Mouse (Mus musculus) kidney, embryonic 14.5 days (tissue): ENCODE results near the gene Vti1a. TPM values are rescaled to one million over a fixed set of nuclear protein-coding genes. Genes with fewer than 3 reads are reported as not detected.

Experiments used
- ATAC-seq: fragments of 200-750 bp; cut with Nextera tagmentation; 2 replicates; pipeline ENCODE4 v1.8.0; 2017; ENCODE audit warnings: moderate number of reproducible peaks, mild to moderate bottlenecking, moderate TSS enrichment, moderate library complexity; ENCODE audit not compliant: low FRiP score, low TSS enrichment
- H3K27ac ChIP-seq: fragments of 300-500 bp; sonication (generic); 2 replicates; pipeline ENCODE4 v1.5.1; 2014; ENCODE audit warnings: low read depth, mild to moderate bottlenecking, low read length, moderate library complexity, mixed read lengths
- H3K27me3 ChIP-seq: fragments of 300-500 bp; sonication (generic); 2 replicates; pipeline ENCODE4 v1.6.1; 2014; ENCODE audit warnings: mild to moderate bottlenecking, low read length; ENCODE audit not compliant: control insufficient read depth, insufficient read depth
- H3K36me3 ChIP-seq: fragments of 300-500 bp; sonication (generic); 2 replicates; pipeline ENCODE4 v1.6.1; 2014; ENCODE audit warnings: low read length, mixed read lengths; ENCODE audit not compliant: control insufficient read depth, insufficient read depth
- H3K4me1 ChIP-seq: fragments of 300-500 bp; sonication (generic); 2 replicates; pipeline ENCODE4 v1.6.1; 2014; ENCODE audit warnings: low read length, mixed read lengths; ENCODE audit not compliant: control insufficient read depth, insufficient read depth
- H3K4me2 ChIP-seq: fragments of 300-500 bp; sonication (generic); replicated peaks from 2 replicates; pipeline ENCODE4 v1.6.1; 2014; ENCODE audit warnings: low read depth, mild to moderate bottlenecking, low read length
- H3K4me3 ChIP-seq: fragments of 300-500 bp; sonication (generic); 2 replicates; pipeline ENCODE4 v1.5.1; 2014; ENCODE audit warnings: mild to moderate bottlenecking, low read length
- H3K9ac ChIP-seq: fragments of 300-500 bp; sonication (generic); 2 replicates; pipeline ENCODE4 v1.6.1; 2014; ENCODE audit warnings: low read depth, mild to moderate bottlenecking, low read length, moderate library complexity
- H3K9me3 ChIP-seq: fragments of 300-500 bp; sonication (generic); 2 replicates; pipeline ENCODE4 v1.6.1; 2016; ENCODE audit warnings: low read length; ENCODE audit not compliant: control insufficient read depth
- WGBS: fragments of 180-500 bp; shearing (Covaris S2); extraction: QIAGEN DNeasy Blood & Tissue Kit; methylation state at CpG from one replicate; pipeline ENCODE4 v1.1.7; 2014; 5-methylcytosine and 5-hydroxymethylcytosine counted together
- polyA plus RNA-seq: library from polyadenylated mRNA; unstranded; fragments of >200 nt; fragmentation: Nextera tagmentation; extraction: Ambion mirVana; gene quantifications from 2 replicates; pipeline ENCODE4 v1.2.1, GENCODE M21; 2014

Gene Vti1a
- polyA plus RNA-seq: 17.0 and 25.7 TPM in 2 replicates

DNA sequence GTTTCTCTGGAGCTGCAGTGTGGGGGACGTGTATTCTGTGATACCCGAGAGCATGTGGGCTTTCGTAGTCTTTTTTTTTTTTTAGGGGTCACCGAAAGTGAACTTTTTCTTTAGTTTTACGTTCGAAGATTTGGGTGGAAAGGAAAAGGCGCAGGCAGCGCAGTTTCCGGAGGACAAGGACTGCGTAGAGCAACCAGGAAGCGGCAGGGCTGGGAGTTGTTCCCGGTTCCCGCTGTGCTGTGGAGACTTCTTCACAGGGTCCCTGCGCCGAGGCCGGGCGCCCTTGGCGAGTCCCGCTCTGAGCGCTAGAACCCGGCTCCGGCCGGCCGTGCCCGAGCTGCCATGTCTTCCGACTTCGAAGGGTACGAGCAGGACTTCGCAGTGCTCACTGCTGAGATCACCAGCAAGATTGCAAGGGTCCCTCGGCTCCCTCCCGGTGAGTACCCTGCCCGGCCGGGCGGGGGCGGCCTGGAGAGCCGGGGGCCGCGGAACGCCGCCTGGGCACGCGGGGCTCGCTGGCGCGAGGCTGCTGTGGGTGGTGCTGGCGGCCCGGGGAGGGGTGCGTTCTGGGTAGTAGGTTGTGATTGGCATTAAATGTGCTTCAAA, at the start of gene Vti1a:
Vti1a (plus strand) TSS at position 187 of the 606 bp plus-strand sequence.
- ATAC-seq: peak; percentile 95
- no peaks in the 10 kb centered on the region for H3K9me3 ChIP-seq
- peak within 1 kb of the TSS; percentile 87 for H3K9ac ChIP-seq
- no peaks in the 10 kb centered on the region for H3K27me3 ChIP-seq
- peaks cover 16% of the 10 kb centered on the region; the same call in 1 of the 2 replicates for H3K4me1 ChIP-seq
- peak within 1 kb of the TSS; percentile 85 for H3K27ac ChIP-seq
- H3K4me2 ChIP-seq: peak within 1 kb of the TSS; percentile 89
- peaks cover 20% of the 10 kb centered on the region for H3K36me3 ChIP-seq
- H3K4me3 ChIP-seq: peak within 1 kb of the TSS; percentile 92
- WGBS: under 1% methylated on average over 45 of the region's 48 CpGs

GRCm38 (mm10) chr19:55266786-55267185, 49.3 kb upstream of the Vti1a start:
- Histone ChIP-seq H3K27ac (no peak overlapping the region), H3K4me1 (peaks cover 18% of the 10 kb centered on the region), H3K9ac (no peak overlapping the region), H3K4me2 (no peak overlapping the region), H3K27me3 (no peaks in the 10 kb centered on the region), H3K9me3 (no peaks in the 10 kb centered on the region), H3K4me3 (no peak overlapping the region), H3K36me3 (no peaks in the 10 kb centered on the region)
- no peak for ATAC-seq
- 73% methylated on average over 3 of the region's 3 CpGs for WGBS

DNA sequence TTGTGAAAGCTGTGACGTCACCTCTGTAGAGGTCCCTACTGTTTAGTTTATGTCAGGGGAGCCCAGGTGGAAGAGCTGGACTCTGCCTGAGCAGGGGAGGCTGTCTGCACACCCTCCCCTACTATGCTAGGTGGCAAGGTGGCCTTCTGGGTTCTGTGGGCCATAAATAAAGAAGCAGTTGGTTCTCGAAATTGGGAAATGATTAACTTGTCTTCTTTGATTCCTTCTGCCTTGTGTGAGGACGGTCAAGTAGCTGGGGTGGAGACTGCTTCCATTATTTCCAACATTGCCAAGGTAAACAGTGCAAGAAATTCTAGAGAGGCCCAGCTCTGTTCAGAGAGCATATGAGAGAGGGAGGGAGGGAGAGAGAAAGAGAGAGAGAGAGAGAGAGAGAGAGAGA, 47.9 kb upstream of the Vti1a start:
- Histone ChIP-seq H3K4me1 (peaks cover 18% of the 10 kb centered on the region), H3K36me3 (no peaks in the 10 kb centered on the region), H3K9me3 (no peaks in the 10 kb centered on the region), H3K4me3 (no peak overlapping the region), H3K4me2 (no peak overlapping the region), H3K27me3 (no peaks in the 10 kb centered on the region), H3K27ac (peak overlapping the region; percentile 56; the same call in 1 of the 2 replicates), H3K9ac (no peak overlapping the region)
- ATAC-seq: peak; percentile 66; the same call in 1 of the 2 replicates
- 43% methylated on average over 3 of the region's 3 CpGs for WGBS

DNA sequence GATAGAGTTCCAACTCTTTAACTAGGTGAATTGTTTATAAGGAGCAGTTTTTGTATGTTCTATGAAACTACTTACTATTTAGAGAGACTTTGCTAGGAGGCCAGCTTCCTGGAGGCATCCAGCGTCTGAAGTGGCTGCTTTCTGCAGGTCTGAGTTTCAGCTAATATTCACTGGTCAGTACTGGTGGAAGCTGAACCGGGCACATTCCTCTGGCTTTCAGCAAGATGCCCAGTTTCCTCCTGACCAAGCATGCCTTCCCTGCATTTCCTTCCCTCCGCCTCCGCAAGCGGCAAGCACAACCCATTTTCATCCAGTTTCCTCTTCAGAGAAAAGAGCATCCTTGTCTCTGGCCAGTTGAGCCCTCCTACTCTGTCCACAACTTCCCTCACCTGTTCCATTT, 47.0 kb upstream of the Vti1a start:
- peaks cover 18% of the 10 kb centered on the region for H3K4me1 ChIP-seq
- no peak overlapping the region for H3K4me2 ChIP-seq
- ATAC-seq: no peak
- no peaks in the 10 kb centered on the region for H3K9me3 ChIP-seq
- no peaks in the 10 kb centered on the region for H3K27me3 ChIP-seq
- WGBS: 62% methylated on average over 5 of the region's 5 CpGs
- H3K4me3 ChIP-seq: no peak overlapping the region
- peak overlapping the region; percentile 56; the same call in 1 of the 2 replicates for H3K27ac ChIP-seq
- 0 out of 2 replicates have a peak, but pooled peaks cover 3% of the 10 kb centered on the region for H3K36me3 ChIP-seq
- no peak overlapping the region for H3K9ac ChIP-seq

- no peak overlapping the region for H3K9ac ChIP-seq
- peak overlapping the region; percentile 43; the same call in 1 of the 2 replicates for H3K27ac ChIP-seq
- peak; percentile 63; the same call in 1 of the 2 replicates for ATAC-seq
- H3K36me3 ChIP-seq: 0 out of 2 replicates have a peak, but pooled peaks cover 3% of the 10 kb centered on the region
- 42% methylated on average over 3 of the region's 3 CpGs for WGBS
- no peaks in the 10 kb centered on the region for H3K27me3 ChIP-seq
- H3K4me3 ChIP-seq: no peak overlapping the region
- no peaks in the 10 kb centered on the region for H3K9me3 ChIP-seq
- H3K4me2 ChIP-seq: no peak overlapping the region
- H3K4me1 ChIP-seq: peaks cover 18% of the 10 kb centered on the region
These were observed 44.6 kb upstream of the Vti1a start for GRCm38 (mm10) chr19:55271448-55271847.

DNA sequence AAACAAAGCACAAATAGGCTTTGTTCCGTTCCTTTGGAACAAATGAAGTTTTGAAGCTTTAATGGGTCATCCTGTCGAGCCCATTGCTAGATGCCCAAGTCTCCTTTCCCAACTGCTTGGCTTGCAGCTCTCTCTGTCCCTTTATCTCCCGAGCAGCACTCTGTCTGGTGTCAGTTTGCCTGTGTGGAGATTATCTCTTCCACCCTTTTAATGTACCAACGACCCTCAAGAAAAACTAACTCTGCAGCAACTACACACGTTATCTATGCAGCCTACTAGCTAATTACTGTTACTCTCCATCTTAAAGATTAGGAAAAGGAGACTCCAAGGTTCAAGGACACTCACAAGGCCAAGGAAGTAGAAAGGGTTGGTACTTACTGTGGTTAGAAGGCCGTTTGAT, 42.8 kb upstream of the Vti1a start:
- Histone ChIP-seq H3K36me3 (0 out of 2 replicates have a peak, but pooled peaks cover 8% of the 10 kb centered on the region), H3K27ac (no peak overlapping the region), H3K4me2 (no peak overlapping the region), H3K4me3 (no peak overlapping the region), H3K4me1 (peaks cover 11% of the 10 kb centered on the region), H3K9ac (no peak overlapping the region), H3K9me3 (no peaks in the 10 kb centered on the region), H3K27me3 (no peaks in the 10 kb centered on the region)
- no peak for ATAC-seq
- 84% methylated on average over 6 of the region's 6 CpGs for WGBS

DNA sequence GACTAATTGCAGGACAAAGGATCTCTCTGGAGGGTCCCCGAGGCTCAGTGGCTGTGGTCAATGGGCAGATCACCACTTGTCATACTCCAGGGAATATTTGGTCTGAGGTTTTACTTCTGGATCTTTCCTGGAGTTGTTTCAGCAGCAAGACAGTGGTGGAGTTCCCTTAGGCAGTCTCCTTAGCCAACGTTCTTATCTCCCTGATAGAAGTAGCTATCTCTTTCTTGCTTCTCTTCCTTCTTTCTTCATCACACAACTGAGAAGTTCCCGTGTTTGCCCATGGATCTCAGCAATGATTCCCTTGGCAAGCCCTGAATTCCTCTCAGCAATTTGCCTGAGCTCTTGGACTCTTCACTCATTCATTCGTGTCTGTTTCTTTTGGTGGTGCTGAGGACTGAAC, 40.0 kb upstream of the Vti1a start:
- no peak overlapping the region for H3K9ac ChIP-seq
- H3K27me3 ChIP-seq: no peaks in the 10 kb centered on the region
- H3K36me3 ChIP-seq: peaks cover 16% of the 10 kb centered on the region; the same call in 1 of the 2 replicates
- no peaks in the 10 kb centered on the region for H3K9me3 ChIP-seq
- H3K27ac ChIP-seq: no peak overlapping the region
- H3K4me3 ChIP-seq: no peak overlapping the region
- ATAC-seq: no peak
- 91% methylated on average over 4 of the region's 4 CpGs for WGBS
- no peaks in the 10 kb centered on the region for H3K4me1 ChIP-seq
- H3K4me2 ChIP-seq: no peak overlapping the region

GRCm38 (mm10) chr19:55276770-55277169, 39.3 kb upstream of the Vti1a start:
- Histone ChIP-seq H3K36me3 (peaks cover 20% of the 10 kb centered on the region; the same call in 1 of the 2 replicates), H3K4me2 (no peak overlapping the region), H3K27me3 (no peaks in the 10 kb centered on the region), H3K27ac (no peak overlapping the region), H3K4me1 (no peaks in the 10 kb centered on the region), H3K9me3 (no peaks in the 10 kb centered on the region), H3K9ac (no peak overlapping the region), H3K4me3 (no peak overlapping the region)
- no peak for ATAC-seq
- 91% methylated on average over 3 of the region's 3 CpGs for WGBS

DNA sequence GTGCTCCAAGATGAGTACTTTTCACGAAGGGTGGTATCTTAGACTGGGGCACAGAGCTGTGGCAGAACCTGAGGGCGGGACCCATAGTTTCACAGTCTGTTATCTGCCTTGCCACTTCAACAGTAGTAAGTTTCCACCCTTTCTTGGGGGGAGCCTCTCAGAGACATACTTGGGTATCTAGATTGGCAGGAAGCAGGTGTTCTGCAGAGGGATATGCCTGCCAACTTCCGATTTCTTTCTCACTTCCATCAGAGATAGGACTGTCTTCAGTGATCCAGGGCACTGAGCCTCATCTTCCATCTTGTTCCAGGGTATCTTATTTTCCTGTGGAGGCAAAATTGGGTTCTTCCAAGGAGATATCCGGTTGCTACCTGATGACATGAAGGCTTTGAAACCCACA, 32.0 kb upstream of the Vti1a start:
- no peaks in the 10 kb centered on the region for H3K9me3 ChIP-seq
- H3K4me1 ChIP-seq: no peaks in the 10 kb centered on the region
- no peak overlapping the region for H3K27ac ChIP-seq
- no peak for ATAC-seq
- H3K36me3 ChIP-seq: peaks cover 30% of the 10 kb centered on the region
- H3K4me2 ChIP-seq: no peak overlapping the region
- H3K9ac ChIP-seq: no peak overlapping the region
- WGBS: 94% methylated on average over 4 of the region's 4 CpGs
- no peaks in the 10 kb centered on the region for H3K27me3 ChIP-seq
- no peak overlapping the region for H3K4me3 ChIP-seq
